Mouse (Mus musculus): ENCODE measurements around the gene 1700016K19Rik.

DNA sequence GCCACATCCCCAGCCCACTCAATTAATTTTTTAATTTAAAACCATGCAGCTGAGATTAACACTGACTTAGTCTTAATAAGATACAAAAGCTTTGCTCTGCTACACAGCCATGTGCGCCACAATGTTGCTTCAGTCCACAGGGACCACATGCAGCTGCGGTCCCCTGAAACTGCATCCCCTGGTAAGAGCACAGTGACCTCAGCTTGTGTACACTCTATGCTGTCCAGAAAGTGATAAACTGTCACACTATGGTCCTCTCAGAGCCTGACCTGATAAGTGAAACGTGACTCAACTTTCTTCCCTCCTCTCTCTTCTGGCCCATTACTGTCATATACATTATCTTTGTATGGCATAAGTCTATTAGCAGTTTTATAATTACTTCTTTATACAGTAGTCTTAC, 49.3 kb upstream of the 1700016K19Rik start:
- TF ChIP-seq CTCF (IDR thresholded peaks at IDR 0.05; ENCODE audit: low read depth, low read length) (no peak), POLR2A (IDR thresholded peaks at IDR 0.05; ENCODE audit: extremely low read depth, insufficient read depth, low read length) (no peak)

Measured in liver, adult 2 months (tissue).